In the genomic region with DNA sequence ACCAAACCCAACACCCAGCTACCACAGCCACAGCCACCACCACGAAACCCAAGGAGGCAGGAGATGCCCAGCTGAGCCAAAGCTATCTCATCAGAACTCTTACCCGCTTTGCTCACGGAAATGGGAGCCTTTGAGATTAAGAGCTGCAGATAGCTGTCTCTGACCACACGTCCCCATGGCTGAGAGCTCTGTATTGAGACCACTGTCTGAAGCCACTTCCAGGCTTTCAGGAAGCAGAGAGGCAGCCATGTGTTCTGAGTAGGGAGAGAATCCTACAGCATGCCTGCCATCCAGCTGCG, we compare ENCODE assay signal across 15 mouse cellular contexts. TPM values are rescaled to one million over a fixed set of nuclear protein-coding genes. Genes with fewer than 3 reads are reported as not detected.
A peak's percentile ranks its signal among the peaks of the same experiment; 100 is the strongest.
DNase-seq lines count a peak whose midpoint lies in the region; ATAC-seq lines count a peak whose summit lies in the region.
"Had no signal": no experiment of that assay in that cellular context is flagged by ENCODE, and none has a peak within 500 bp of the region (broad histone marks: within the 10 kb centered on the region; RNA-seq: fewer than 3 reads in every experiment).

No protein-coding gene starts in this region.

- peak; percentile 64 for DNase-seq in heart, embryonic 10.5 days (ENCODE audit: low spot score)
- no peak for DNase-seq in heart, adult 11 months
- DNase-seq in kidney, adult 9 months: no peak
- DNase-seq in frontal cortex, postnatal 36 days (ENCODE audit: low spot score in 2 of 2): no peak
- DNase-seq: B cell, adult 2 months; thymus, postnatal 36 days had no signal

- no peaks in the 10 kb centered on the region for H3K9me3 ChIP-seq in heart, embryonic 10.5 days
- no peaks in the 10 kb centered on the region; the same call in 1 of the 2 replicates for H3K9me3 ChIP-seq in kidney, embryonic 16.5 days (ENCODE audit: low read length)
- no peaks in the 10 kb centered on the region for H3K9me3 ChIP-seq in limb, embryonic 15.5 days
- H3K9me3 ChIP-seq: embryonic facial prominence, embryonic 15.5 days; forebrain, embryonic 13.5 days had no signal

- no peak for ATAC-seq in kidney, embryonic 16.5 days (ENCODE audit: low FRiP score, low TSS enrichment)
- peak; percentile 80 for ATAC-seq in common myeloid progenitor, adult 5-6 weeks (replicated peaks; ENCODE audit: low read depth, poor library complexity, severe bottlenecking)
- no peak for ATAC-seq in limb, embryonic 15.5 days (ENCODE audit: insufficient number of reproducible peaks, low FRiP score, low TSS enrichment, low read depth)
- ATAC-seq: midbrain, embryonic 16.5 days had no signal

- peaks cover 90% of the 10 kb centered on the region for H3K36me3 ChIP-seq in heart, embryonic 10.5 days
- H3K36me3 ChIP-seq in kidney, embryonic 16.5 days (ENCODE audit: insufficient read depth, low read length): no peaks in the 10 kb centered on the region
- H3K36me3 ChIP-seq in limb, embryonic 15.5 days: no peaks in the 10 kb centered on the region
- H3K36me3 ChIP-seq: embryonic facial prominence, embryonic 15.5 days had no signal

- no peak overlapping the region for H3K9ac ChIP-seq in kidney, embryonic 16.5 days (replicated peaks; ENCODE audit: low read length)
- H3K9ac ChIP-seq in limb, embryonic 15.5 days: no peak overlapping the region
- H3K9ac ChIP-seq: embryonic facial prominence, embryonic 15.5 days; forebrain, embryonic 13.5 days; liver, embryonic 14.5 days had no signal

- H3K4me3 ChIP-seq in heart, embryonic 10.5 days: no peak overlapping the region
- no peak overlapping the region for H3K4me3 ChIP-seq in kidney, embryonic 16.5 days (ENCODE audit: low read length)
- H3K4me3 ChIP-seq in limb, embryonic 15.5 days: no peak overlapping the region
- H3K4me3 ChIP-seq: embryonic facial prominence, embryonic 15.5 days; forebrain, embryonic 13.5 days had no signal

- no peak overlapping the region for H3K4me2 ChIP-seq in kidney, embryonic 16.5 days (replicated peaks; ENCODE audit: low read depth, low read length)
- H3K4me2 ChIP-seq in limb, embryonic 15.5 days: no peak overlapping the region
- H3K4me2 ChIP-seq: embryonic facial prominence, embryonic 15.5 days had no signal

- 48% methylated on average over 5 of the region's 5 CpGs for WGBS in heart, embryonic 10.5 days
- WGBS in kidney, embryonic 16.5 days: 73% methylated on average over 5 of the region's 5 CpGs
- 67% methylated on average over 5 of the region's 5 CpGs for WGBS in limb, embryonic 15.5 days

- no peaks in the 10 kb centered on the region for H3K27me3 ChIP-seq in heart, embryonic 10.5 days (ENCODE audit: insufficient read depth, poor library complexity, severe bottlenecking)
- no peaks in the 10 kb centered on the region for H3K27me3 ChIP-seq in kidney, embryonic 16.5 days (ENCODE audit: insufficient read depth, low read length)
- H3K27me3 ChIP-seq in limb, embryonic 15.5 days: no peaks in the 10 kb centered on the region
- H3K27me3 ChIP-seq: embryonic facial prominence, embryonic 15.5 days; forebrain, embryonic 13.5 days had no signal

- H3K4me1 ChIP-seq in heart, embryonic 10.5 days: peaks cover 14% of the 10 kb centered on the region; the same call in 1 of the 2 replicates
- H3K4me1 ChIP-seq in kidney, embryonic 16.5 days (ENCODE audit: insufficient read depth, low read length): peaks cover 13% of the 10 kb centered on the region
- peaks cover 15% of the 10 kb centered on the region for H3K4me1 ChIP-seq in limb, embryonic 15.5 days
- H3K4me1 ChIP-seq: embryonic facial prominence, embryonic 15.5 days had no signal

- no peak overlapping the region for H3K27ac ChIP-seq in heart, embryonic 10.5 days
- 0 out of 2 replicates have a peak overlapping the region, but pooled peaks have one; percentile 48 for H3K27ac ChIP-seq in kidney, embryonic 16.5 days (ENCODE audit: low read length)
- H3K27ac ChIP-seq in limb, embryonic 15.5 days: peak overlapping the region; percentile 54
- H3K27ac ChIP-seq: embryonic facial prominence, embryonic 15.5 days; forebrain, embryonic 13.5 days; liver, embryonic 14.5 days; macrophage; stomach, postnatal 0 days had no signal

RNA-seq across cellular contexts. Expression of gene Myl12a, which starts 37.9 kb away (rescaled TPM):
- 742 and 776 TPM in 2 replicates for polyA plus RNA-seq in heart, embryonic 10.5 days (2016; fragmentation: Nextera tagmentation; extraction: Ambion mirVana)
- 680 and 696 TPM in 2 replicates for polyA plus RNA-seq in kidney, embryonic 16.5 days (2015; fragmentation: Nextera tagmentation; extraction: Ambion mirVana)
- total RNA-seq in common myeloid progenitor, adult 5-6 weeks (2017): 111 and 131 TPM in 2 replicates
- 682 and 757 TPM in 2 replicates for polyA plus RNA-seq in limb, embryonic 15.5 days (2015; fragmentation: Nextera tagmentation; extraction: Ambion mirVana)

RNA-seq across cellular contexts. Expression of gene Myom1, which starts 38.1 kb away (rescaled TPM):
- polyA plus RNA-seq in heart, embryonic 10.5 days (2016; fragmentation: Nextera tagmentation; extraction: Ambion mirVana): 109 and 198 TPM in 2 replicates
- polyA plus RNA-seq in kidney, embryonic 16.5 days (2015; fragmentation: Nextera tagmentation; extraction: Ambion mirVana): 4.5 and 4.7 TPM in 2 replicates
- total RNA-seq in common myeloid progenitor, adult 5-6 weeks (2017): 6.3 and 14.1 TPM in 2 replicates
- 18.3 and 36.2 TPM in 2 replicates for polyA plus RNA-seq in limb, embryonic 15.5 days (2015; fragmentation: Nextera tagmentation; extraction: Ambion mirVana)
